In the genomic region with DNA sequence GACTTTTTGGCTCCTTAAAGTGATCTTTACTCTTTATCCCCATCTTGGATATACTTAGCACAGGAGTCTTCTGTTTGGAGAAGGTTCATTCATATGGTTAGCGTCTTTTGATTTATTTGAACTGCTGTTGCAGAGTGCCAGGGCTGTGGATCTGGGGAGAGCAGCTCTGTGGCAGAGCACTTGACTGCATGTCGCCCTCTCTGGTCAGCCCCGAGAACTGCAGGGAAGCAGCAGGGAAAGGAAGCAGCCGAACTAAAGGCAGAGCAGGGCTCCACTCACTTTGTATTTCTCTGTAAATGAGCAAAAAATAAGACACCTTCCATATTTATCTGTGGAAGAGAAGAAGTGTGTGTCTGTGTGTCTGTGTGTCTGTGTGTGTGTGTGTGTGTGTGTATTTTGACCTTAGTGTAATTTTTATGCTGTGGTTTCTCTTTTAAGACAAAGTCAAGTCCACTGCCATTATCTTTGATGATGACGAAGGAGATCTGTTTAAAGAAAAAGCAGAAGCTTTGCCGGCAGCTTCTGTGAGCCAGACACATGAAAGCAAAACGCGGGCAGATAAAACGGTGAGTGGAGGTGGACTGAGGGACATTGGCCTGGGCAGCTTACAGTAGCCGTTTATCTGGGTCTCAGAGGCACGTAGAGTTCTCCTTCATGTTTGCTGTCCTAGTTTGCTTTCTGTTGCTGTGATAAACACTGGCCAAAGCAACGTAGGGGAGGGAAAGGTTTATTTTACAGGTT, we compare ENCODE assay signal across 8 mouse cellular contexts. TPM values are rescaled to one million over a fixed set of nuclear protein-coding genes. Genes with fewer than 3 reads are reported as not detected.
DNase-seq lines count a peak whose midpoint lies in the region; ATAC-seq lines count a peak whose summit lies in the region.

No protein-coding gene starts in this region.

- WGBS in liver, embryonic 16.5 days (ENCODE audit: insufficient replicate concordance), result 43% methylated on average over 12 of the region's 12 CpGs

- H3K27ac ChIP-seq in liver, embryonic 16.5 days (ENCODE audit: low read length), result no peak overlapping the region

- no peak overlapping the region for H3K9ac ChIP-seq in liver, embryonic 16.5 days (ENCODE audit: low read depth, low read length)

- peak overlapping the region; percentile 10; the same call in 1 of the 2 replicates for H3K4me2 ChIP-seq in liver, embryonic 16.5 days (ENCODE audit: low read depth, low read length)

- H3K36me3 ChIP-seq in liver, embryonic 16.5 days (ENCODE audit: control insufficient read depth, insufficient read depth), result peaks cover 4% of the 10 kb centered on the region

- peak; percentile 58 for DNase-seq in A20 (ENCODE audit: low read depth, low spot score)
- peak; percentile 31 for DNase-seq in Muller cell, postnatal 12 days (ENCODE audit: inconsistent ontology term)
- peak; percentile 67 for DNase-seq in cerebellum, adult 9-10 months
- DNase-seq in gastrocnemius, adult 18-20 months (ENCODE audit: low spot score), result peak; percentile 73
- DNase-seq in kidney, postnatal 36 days, result peak; percentile 63 to 83
- peak; percentile 41 for DNase-seq in retina, adult 2 months (ENCODE audit: low read depth, low spot score)
- peak; percentile 54 to 59 for DNase-seq in thymus, postnatal 36 days

- ATAC-seq in liver, embryonic 16.5 days (ENCODE audit: low read depth), result peak; percentile 45; the same call in 1 of the 2 replicates

- no peaks in the 10 kb centered on the region for H3K9me3 ChIP-seq in liver, embryonic 16.5 days (replicated peaks; ENCODE audit: control insufficient read depth, low read length)

- no peak overlapping the region for H3K4me3 ChIP-seq in liver, embryonic 16.5 days (ENCODE audit: low read depth, low read length)

- no peaks in the 10 kb centered on the region for H3K4me1 ChIP-seq in liver, embryonic 16.5 days (ENCODE audit: control insufficient read depth, low read depth, low read length)

- H3K27me3 ChIP-seq in liver, embryonic 16.5 days (ENCODE audit: control insufficient read depth, insufficient read depth, low read depth, low read length), result no peaks in the 10 kb centered on the region

RNA-seq across cellular contexts. Expression of gene Washc2, which starts 21.1 kb away (rescaled TPM):
- total RNA-seq in gastrocnemius, adult 18-20 months (2021), result 10 to 100 TPM; 20.5 to 22.1 TPM
- polyA plus RNA-seq in liver, embryonic 16.5 days (2015; fragmentation: Nextera tagmentation; extraction: Ambion mirVana), result 12.9 and 13.2 TPM in 2 replicates

RNA-seq across cellular contexts. Expression of gene Zfand4, which starts 35.1 kb away (rescaled TPM):
- under 1 TPM; 0.52 to 0.94 TPM for total RNA-seq in gastrocnemius, adult 18-20 months (2021)
- polyA plus RNA-seq in liver, embryonic 16.5 days (2015; fragmentation: Nextera tagmentation; extraction: Ambion mirVana), result 4.9 and 5.4 TPM in 2 replicates

RNA-seq across cellular contexts. Expression of gene Tmcc1, which starts 35.7 kb away (rescaled TPM):
- total RNA-seq in gastrocnemius, adult 18-20 months (2021), result 10 to 100 TPM; 58.3 to 69.2 TPM
- polyA plus RNA-seq in liver, embryonic 16.5 days (2015; fragmentation: Nextera tagmentation; extraction: Ambion mirVana), result 3.3 and 3.6 TPM in 2 replicates
